Mouse (Mus musculus) G1E (cell line): ENCODE measurements around the gene Syp. TPM values are rescaled to one million over a fixed set of nuclear protein-coding genes. Genes with fewer than 3 reads are reported as not detected.

ENCODE experiments used
- ATAC-seq: 2 replicates; pipeline ENCODE4 v1.8.0; 2016; ENCODE audit warnings: mild to moderate bottlenecking; ENCODE audit not compliant: insufficient number of reproducible peaks, poor library complexity, low FRiP score, severe bottlenecking; ENCODE audit errors: extremely low read depth
- DNase-seq: peaks from one replicate; pipeline ENCODE4 v3.0.0; 2012; ENCODE audit warnings: low spot score
- H3K27me3 ChIP-seq: 2 replicates; pipeline ENCODE4 v1.6.1; 2012; ENCODE audit warnings: mild to moderate bottlenecking, low read length, inconsistent platforms; ENCODE audit not compliant: insufficient read depth
- H3K36me3 ChIP-seq: replicated peaks from 2 replicates; pipeline ENCODE3; 2012; ENCODE audit warnings: mild to moderate bottlenecking, inconsistent platforms
- H3K4me1 ChIP-seq: 2 replicates; pipeline ENCODE4 v1.6.1; 2012; ENCODE audit warnings: low read depth, low read length, inconsistent platforms, mixed read lengths; ENCODE audit not compliant: insufficient read depth
- H3K4me3 ChIP-seq: 2 replicates; pipeline ENCODE4 v1.5.1; 2012; ENCODE audit warnings: low read depth, mild to moderate bottlenecking, inconsistent platforms, low read length, moderate library complexity, mixed read lengths
- H3K9me3 ChIP-seq: replicated peaks from 2 replicates; pipeline ENCODE4 v1.6.1; 2012; ENCODE audit warnings: inconsistent platforms
- CTCF ChIP-seq: IDR thresholded peaks from 2 replicates; pipeline ENCODE4 v1.5.1; 2012; ENCODE audit warnings: low read depth, low read length, inconsistent platforms, mixed read lengths
- GATA1 ChIP-seq: IDR thresholded peaks from 2 replicates; pipeline ENCODE4 v1.6.1; 2012; ENCODE audit warnings: borderline replicate concordance, low read length, inconsistent platforms, mixed read lengths
- GATA2 ChIP-seq: IDR thresholded peaks from 2 replicates; pipeline ENCODE4 v1.6.1; 2012; ENCODE audit warnings: low read depth, low read length, inconsistent platforms, borderline replicate concordance
- POLR2AphosphoS5 ChIP-seq: IDR thresholded peaks from 2 replicates; pipeline ENCODE4 v1.6.1; 2012; ENCODE audit warnings: low read depth, low read length, inconsistent platforms; ENCODE audit not compliant: insufficient replicate concordance
- TAL1 ChIP-seq: conservative IDR thresholded peaks from 2 replicates; pipeline ENCODE4 v1.6.1; 2012; ENCODE audit warnings: low read depth, low read length, inconsistent platforms, mixed read lengths
- polyA plus RNA-seq: library from polyadenylated mRNA; stranded (reverse); fragments of >175 nt; gene quantifications from 2 replicates; pipeline ENCODE4 v1.2.3, GENCODE M21; 2012
- total RNA-seq, 2 experiments: library from RNA; stranded (forward) in 1 of 2; stranded (reverse) in 1 of 2; fragments of 200-1000 nt in 1 of 2; fragments of >200 nt in 1 of 2; fragmentation: Nextera tagmentation in 1 of 2; gene quantifications; 2 replicates each; pipeline ENCODE4 v1.2.3; 2014 to 2017

Gene Syp
- total and polyA plus RNA-seq, 3 experiments, result 0.38 to 0.83 (median 0.49) TPM

GRCm38 (mm10) chrX:7658785-7659589 lies 20.7 kb downstream of the Syp start:
- H3K4me1 ChIP-seq, result peaks cover 9% of the 10 kb centered on the region
- DNase-seq (no peak), ATAC-seq (no peak)
- no peak overlapping the region; the same call in 1 of the 2 replicates for H3K4me3 ChIP-seq
- H3K36me3 ChIP-seq, result no peaks in the 10 kb centered on the region
- no peaks in the 10 kb centered on the region for H3K9me3 ChIP-seq
- peaks cover 31% of the 10 kb centered on the region; the same call in 1 of the 2 replicates for H3K27me3 ChIP-seq
- TF ChIP-seq TAL1 (no peak), CTCF (no peak), POLR2AphosphoS5 (no peak), GATA2 (no peak), GATA1 (no peak)

GRCm38 (mm10) chrX:7661086-7661485 lies 22.8 kb downstream of the Syp start:
- Histone ChIP-seq H3K9me3 (no peaks in the 10 kb centered on the region), H3K4me3 (no peak overlapping the region), H3K27me3 (peaks cover 31% of the 10 kb centered on the region; the same call in 1 of the 2 replicates), H3K4me1 (peaks cover 9% of the 10 kb centered on the region), H3K36me3 (peaks cover 7% of the 10 kb centered on the region)
- ATAC-seq (no peak), DNase-seq (no peak)
- TF ChIP-seq POLR2AphosphoS5, result no peak
- no peak for TF ChIP-seq TAL1
- TF ChIP-seq GATA2, result no peak
- no peak for TF ChIP-seq GATA1
- TF ChIP-seq CTCF, result no peak

- peaks cover 22% of the 10 kb centered on the region for H3K36me3 ChIP-seq
- no peak overlapping the region for H3K4me3 ChIP-seq
- no peak for TF ChIP-seq GATA1
- TF ChIP-seq GATA2, result no peak
- TF ChIP-seq POLR2AphosphoS5, result no peak
- no peak for TF ChIP-seq CTCF
- TF ChIP-seq TAL1, result no peak
- ATAC-seq (no peak), DNase-seq (no peak)
- no peaks in the 10 kb centered on the region for H3K9me3 ChIP-seq
- H3K27me3 ChIP-seq, result peaks cover 21% of the 10 kb centered on the region; the same call in 1 of the 2 replicates
- peaks cover 9% of the 10 kb centered on the region for H3K4me1 ChIP-seq
Observed at GRCm38 (mm10) chrX:7662936-7663335, 24.7 kb downstream of the Syp start.

- DNase-seq, result no peak
- Histone ChIP-seq H3K4me1 (no peaks in the 10 kb centered on the region), H3K4me3 (no peak overlapping the region), H3K9me3 (no peaks in the 10 kb centered on the region), H3K27me3 (peaks cover 9% of the 10 kb centered on the region; the same call in 1 of the 2 replicates), H3K36me3 (peaks cover 35% of the 10 kb centered on the region)
- no peak for ATAC-seq
- TF ChIP-seq POLR2AphosphoS5 (no peak), CTCF (no peak), GATA2 (no peak), GATA1 (no peak), TAL1 (no peak)
Observed at GRCm38 (mm10) chrX:7664791-7665190, 26.5 kb downstream of the Syp start.

GRCm38 (mm10) chrX:7665739-7666502 lies 27.6 kb downstream of the Syp start:
- no peak for ATAC-seq
- H3K9me3 ChIP-seq, result no peaks in the 10 kb centered on the region
- DNase-seq, result no peak
- peaks cover 9% of the 10 kb centered on the region for H3K4me1 ChIP-seq
- H3K36me3 ChIP-seq, result peaks cover 35% of the 10 kb centered on the region
- H3K27me3 ChIP-seq, result peaks cover 9% of the 10 kb centered on the region; the same call in 1 of the 2 replicates
- TF ChIP-seq GATA2 (no peak), GATA1 (no peak), POLR2AphosphoS5 (no peak), CTCF (no peak), TAL1 (no peak)
- no peak overlapping the region for H3K4me3 ChIP-seq

- Histone ChIP-seq H3K4me1 (peaks cover 46% of the 10 kb centered on the region), H3K4me3 (peak overlapping the region; percentile 76), H3K9me3 (no peaks in the 10 kb centered on the region), H3K27me3 (no peaks in the 10 kb centered on the region), H3K36me3 (peaks cover 29% of the 10 kb centered on the region)
- TF ChIP-seq CTCF (no peak), GATA1 (no peak), TAL1 (no peak), POLR2AphosphoS5 (no peak), GATA2 (no peak)
- DNase-seq, result peak; percentile 37
- ATAC-seq, result 0 out of 2 replicates have a peak, but pooled peaks have one; percentile 19
Observed at GRCm38 (mm10) chrX:7670390-7670881, 32.2 kb downstream of the Syp start.
